Mouse (Mus musculus) embryonic fibroblast, embryonic 13.5 days (primary cell): ENCODE results near the gene Samd8.

Experiments
- CTCF ChIP-seq: IDR thresholded peaks from 2 replicates; pipeline ENCODE4 v1.5.1; 2011; ENCODE audit warnings: mild to moderate bottlenecking, control low read depth, low read length, moderate library complexity, borderline replicate concordance; ENCODE audit not compliant: insufficient read depth
- POLR2A ChIP-seq: IDR thresholded peaks from 2 replicates; pipeline ENCODE4 v1.6.1; 2011; ENCODE audit warnings: low read depth, mild to moderate bottlenecking, control low read depth, low read length, moderate library complexity

DNA sequence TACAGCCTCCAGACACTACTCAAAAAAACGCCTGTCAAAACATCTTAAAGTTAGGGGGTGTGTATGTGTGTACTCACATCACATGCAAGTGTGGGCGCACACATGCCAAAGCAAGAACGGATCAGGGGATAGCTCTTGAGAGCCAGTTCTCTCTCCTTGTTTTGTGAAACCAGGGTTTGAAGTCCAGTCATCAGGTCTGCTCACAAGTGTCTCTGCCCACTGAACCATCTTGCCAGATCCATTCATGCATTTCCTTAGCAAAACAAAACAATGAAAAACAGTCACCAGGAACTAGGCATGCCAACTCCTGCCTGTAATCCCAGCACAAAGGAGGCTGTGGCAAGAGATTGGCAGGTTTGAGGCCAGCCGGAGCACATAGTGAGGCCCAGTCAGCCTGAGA lies 36.2 kb downstream of the Samd8 start:
- TF ChIP-seq CTCF, result no peak
- TF ChIP-seq POLR2A, result no peak
